Mouse (Mus musculus) 3134 (cell line): ENCODE results near the gene Cda.
A peak's percentile ranks its signal among the peaks of the same experiment; 100 is the strongest.

ENCODE experiments used
- DNase-seq: peaks from one replicate; pipeline ENCODE4 v3.0.0-alpha.2; 2011; ENCODE audit warnings: low spot score; ENCODE audit not compliant: insufficient read length; ENCODE audit errors: extremely low read depth

Gene Cda

DNA sequence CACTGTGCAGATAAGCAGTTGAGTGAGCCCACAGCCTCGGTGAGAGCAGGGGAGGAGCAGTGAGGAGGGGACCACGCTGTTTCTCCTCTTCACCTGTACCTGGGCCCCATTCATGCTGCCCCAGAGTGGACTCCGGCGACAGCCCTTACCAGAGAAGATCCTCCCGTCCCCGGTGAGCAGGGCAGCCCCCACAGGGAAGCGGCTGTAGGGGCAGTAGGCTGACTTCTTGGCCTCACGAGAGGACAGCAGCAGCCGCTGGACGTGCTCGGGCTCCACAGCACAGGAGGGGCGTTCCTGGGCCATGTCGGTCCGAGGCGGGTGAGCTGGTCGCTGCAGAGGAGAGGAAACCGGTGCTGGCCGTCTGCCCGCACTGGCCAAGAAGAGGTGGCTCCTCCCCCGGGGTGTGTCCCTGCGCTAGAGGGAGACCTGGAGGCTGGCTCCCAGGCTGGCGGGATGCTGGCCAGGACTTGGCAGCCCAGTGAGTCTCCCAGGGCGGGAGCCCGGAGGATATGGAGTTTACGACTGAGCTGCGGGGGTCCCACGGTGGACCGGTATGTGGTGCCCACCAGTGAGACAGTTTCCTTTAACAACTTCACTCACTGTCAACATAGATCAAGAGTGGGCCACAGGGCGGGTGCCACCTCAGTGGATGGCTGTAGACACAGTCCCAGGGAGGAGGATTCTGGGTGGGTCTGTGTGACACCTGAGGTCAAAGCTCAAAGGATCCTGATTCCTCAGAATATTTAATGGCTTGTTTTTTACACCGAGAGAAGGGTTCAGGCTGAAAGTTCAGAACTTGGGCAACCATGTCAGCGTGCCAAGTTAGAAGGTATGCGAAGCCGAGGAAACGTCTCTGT, at the start of gene Cda:
Gene Cda, minus strand, starts transcription at position 352 of the 857 bp plus-strand sequence.
- peak; percentile 90 for DNase-seq

- no peak for DNase-seq
Observed at GRCm38 (mm10) chr4:138416414-138416813, 48.6 kb upstream of the Cda start.

- DNase-seq, result no peak
Observed at GRCm38 (mm10) chr4:138415991-138416390, 48.2 kb upstream of the Cda start.

DNA sequence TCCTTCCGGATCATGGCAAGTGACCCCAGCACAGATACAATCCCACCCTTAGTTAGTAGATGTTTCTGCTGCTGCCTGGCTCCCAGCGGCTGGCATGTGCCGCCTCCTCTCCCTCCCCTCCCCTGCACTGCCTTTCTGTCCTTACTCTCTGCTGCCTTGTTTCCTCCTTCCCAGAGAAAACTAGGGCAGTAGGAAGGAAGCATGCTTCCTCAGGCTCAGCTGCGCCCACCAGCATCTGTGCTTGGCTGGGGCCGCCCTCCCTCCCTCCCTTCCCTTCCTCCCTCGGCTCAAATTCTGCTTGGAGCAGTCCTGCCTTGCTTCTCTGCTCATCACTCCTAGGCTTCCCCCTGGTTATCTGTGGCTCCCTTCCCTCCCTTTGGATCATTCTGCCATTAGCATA, 46.9 kb upstream of the Cda start:
- DNase-seq, result no peak

DNA sequence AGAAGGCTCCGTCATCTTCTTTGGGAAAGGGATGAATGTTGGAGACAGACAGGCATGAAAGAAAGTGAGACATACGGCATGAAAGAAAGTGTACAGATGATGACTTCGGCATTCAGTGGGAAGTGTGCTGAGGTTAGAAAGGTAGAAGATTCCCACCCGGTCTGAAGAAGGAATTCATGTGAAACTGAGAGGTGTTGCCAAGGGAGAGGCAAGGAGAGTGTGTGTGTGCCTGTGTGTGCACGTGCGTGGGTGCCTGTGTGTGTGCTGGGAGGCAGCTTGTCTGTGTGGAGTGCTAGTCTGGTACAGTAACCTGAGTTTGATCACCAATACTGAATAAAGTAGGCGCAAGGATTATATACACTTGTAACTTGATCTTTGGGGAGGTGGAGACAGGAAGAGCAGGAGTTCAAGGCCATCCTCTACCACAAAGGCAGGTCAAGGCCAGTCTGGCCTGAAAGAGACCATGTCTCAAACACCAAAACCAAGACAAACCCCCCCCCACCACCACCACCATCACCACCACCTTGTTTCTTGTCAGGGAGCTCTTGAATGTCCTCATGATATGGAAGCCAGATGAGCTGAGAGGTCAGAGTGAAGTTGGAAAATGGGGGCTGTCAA, 43.8 kb upstream of the Cda start:
- DNase-seq, result no peak

DNA sequence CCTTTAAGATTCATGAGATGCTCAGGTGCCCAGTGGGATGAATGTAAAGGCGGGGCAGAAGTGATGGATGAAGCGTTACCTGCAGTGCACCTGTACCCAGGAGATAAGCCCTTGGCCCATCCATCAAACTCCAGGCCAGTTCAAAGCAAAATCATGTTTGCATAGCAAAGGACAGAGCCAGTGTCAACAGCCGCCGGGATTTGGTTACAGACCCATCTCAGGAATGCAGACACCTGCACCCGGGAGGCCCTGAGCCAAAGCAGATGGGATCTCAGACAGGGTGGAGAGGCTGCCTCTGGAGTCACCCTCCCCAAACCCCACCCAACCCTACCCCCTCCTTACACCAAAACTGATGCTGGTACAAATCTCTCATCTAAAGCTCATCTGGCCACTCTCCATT, 43.2 kb upstream of the Cda start:
- DNase-seq, result no peak

DNA sequence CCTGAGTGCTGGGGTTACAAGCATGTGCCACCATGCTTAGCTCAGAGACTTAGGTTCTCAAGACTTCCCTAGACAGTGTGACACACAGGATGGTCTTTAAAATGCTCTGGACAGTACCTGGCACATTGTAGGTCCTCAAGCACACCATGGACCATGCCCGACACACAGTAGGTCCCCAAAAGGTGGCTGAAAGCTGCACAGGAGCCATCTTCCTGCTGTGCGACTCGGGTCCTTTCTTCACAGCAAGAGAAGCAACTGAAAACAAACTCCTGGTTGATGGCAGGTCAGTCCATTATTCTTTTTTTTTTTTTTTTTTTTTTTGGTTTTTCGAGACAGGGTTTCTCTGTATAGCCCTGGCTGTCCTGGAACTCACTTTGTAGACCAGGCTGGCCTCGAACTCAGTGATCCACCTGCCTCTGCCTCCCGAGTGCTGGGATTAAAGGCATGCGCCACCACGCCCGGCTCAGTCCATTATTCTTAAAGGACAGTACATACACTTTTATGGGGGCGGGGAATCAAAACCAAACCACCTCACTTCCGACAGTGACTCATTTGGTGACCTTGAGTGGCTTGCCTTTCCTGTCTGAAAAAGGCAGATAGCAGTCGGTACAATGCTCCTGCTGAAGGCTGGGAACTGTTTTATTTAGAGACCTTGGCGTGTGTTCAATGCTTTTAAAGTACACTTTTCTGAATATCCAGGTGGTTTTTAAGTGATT, 39.8 kb upstream of the Cda start:
- DNase-seq, result no peak

DNA sequence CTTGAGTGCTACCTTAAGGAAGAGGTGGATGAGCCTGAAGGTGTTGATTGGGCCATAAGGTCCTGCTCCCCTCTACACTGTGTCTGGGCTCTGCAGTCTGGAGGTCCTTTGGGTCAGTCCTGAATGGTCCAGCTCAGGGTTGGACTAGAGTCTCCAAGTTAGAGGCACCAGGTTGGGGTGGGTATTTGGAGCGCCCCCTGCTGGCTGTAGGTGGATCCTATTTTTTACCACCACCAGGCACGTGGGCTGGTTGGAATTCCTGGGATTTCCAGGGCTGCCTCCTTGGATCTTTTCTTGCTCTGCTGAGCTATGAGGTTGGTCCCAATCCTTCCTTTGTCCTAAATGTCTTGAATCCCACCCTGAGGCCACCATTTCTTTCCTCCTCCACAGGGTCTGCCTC, 37.0 kb upstream of the Cda start:
- DNase-seq, result no peak

- DNase-seq, result no peak
Observed at GRCm38 (mm10) chr4:138396711-138397110, 28.9 kb upstream of the Cda start.

- no peak for DNase-seq
Observed at GRCm38 (mm10) chr4:138395971-138396645, 28.3 kb upstream of the Cda start, which contains the start of gene Fam43b. TSS of gene Fam43b (minus strand) at chr4:138396528.

GRCm38 (mm10) chr4:138395087-138395970, 27.5 kb upstream of the Cda start:
- DNase-seq, result no peak

GRCm38 (mm10) chr4:138393703-138394102, 25.9 kb upstream of the Cda start:
- DNase-seq, result no peak

GRCm38 (mm10) chr4:138383789-138384188, 16.0 kb upstream of the Cda start:
- no peak for DNase-seq

DNA sequence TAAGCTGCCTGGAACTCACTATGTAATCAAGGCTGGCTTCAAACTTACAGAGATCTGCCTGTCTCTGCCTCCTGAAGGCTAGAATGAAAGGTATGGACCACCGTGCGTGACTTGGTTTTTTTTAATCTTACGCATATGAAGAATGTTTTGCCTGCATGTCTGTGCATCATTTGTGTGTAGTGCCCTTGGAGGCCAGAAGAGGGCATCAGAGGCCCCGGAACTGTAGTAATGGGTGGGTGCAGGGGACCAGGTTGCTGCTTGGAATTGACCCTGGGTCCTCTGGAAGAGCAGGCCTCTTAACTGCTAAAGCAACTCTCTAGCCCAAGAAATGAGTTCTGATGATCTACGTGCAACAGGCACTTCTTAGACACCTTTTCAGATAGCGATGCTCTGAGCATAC, 14.7 kb upstream of the Cda start:
- DNase-seq, result no peak

DNA sequence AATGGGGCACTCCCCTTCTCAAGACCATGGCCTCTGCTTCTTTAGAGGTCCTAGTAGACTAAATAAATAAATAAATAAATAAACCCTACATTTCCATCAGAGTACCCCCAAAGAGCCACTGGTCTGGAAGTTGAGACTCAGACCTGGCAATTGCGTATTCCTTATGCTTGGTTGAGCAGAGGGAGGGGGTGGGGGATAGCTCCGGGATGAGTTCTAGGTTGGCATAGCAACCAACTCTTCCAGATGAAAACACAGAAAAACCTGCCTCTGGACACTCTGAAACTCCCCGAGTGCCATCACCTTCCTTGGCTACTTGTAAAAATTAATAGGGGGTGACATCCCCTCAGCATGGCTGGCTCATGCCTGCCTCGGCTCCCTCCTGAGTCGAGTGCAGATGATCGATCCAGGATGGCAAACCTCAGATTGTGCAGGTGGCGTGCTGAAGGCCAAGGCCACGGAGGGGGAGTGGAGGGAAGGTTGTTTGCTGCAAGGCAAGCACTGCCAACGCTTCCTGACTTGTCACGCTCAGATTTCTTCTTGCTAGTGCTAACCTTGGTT, 12.4 kb upstream of the Cda start:
- no peak for DNase-seq

- peak; percentile 46 for DNase-seq
Observed at GRCm38 (mm10) chr4:138379091-138379840, 11.5 kb upstream of the Cda start.

DNA sequence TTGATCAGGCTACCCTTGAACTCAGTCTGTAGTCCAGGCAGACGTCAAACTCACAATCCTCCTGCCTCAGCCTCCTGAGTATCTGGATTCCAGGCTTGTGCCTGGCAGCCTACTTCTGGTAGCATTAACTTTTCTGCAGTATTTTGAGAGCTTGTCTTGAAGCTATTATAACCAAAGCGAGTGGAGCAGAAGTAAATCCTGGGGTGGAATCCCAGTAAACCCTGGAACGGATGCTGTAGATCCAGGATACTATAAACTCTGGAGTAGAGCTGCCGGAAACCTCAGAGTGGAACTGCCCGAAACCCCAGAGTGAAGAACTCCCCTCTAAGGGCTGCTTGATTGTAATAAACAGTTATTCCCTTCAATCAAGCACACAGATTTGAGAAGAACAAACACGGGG, 9.7 kb upstream of the Cda start:
- no peak for DNase-seq

GRCm38 (mm10) chr4:138375117-138375516, 7.3 kb upstream of the Cda start:
- DNase-seq, result no peak

GRCm38 (mm10) chr4:138370996-138371516, 3.3 kb upstream of the Cda start:
- no peak for DNase-seq
